Mouse (Mus musculus) cortical plate, adult 2 months (tissue): ENCODE data around the gene Sytl3.
"Not testable (repeated sequence)": the region's sequence is repeated elsewhere in the genome, so short reads cannot be mapped to it uniquely, and the experiment has no call there.

Experiments used
- CTCF ChIP-seq: fragments of 200-500 bp; IDR thresholded peaks from 2 replicates; pipeline ENCODE4 v1.5.1; 2011; ENCODE audit warnings: mild to moderate bottlenecking, control low read depth, low read length; ENCODE audit not compliant: insufficient read depth; ENCODE audit errors: extremely low read depth
- POLR2A ChIP-seq: fragments of 200-500 bp; IDR thresholded peaks from 2 replicates; pipeline ENCODE4 v1.6.1; 2011; ENCODE audit warnings: mild to moderate bottlenecking, low read length, control low read depth; ENCODE audit not compliant: insufficient read depth; ENCODE audit errors: extremely low read depth

- not testable (repeated sequence) for TF ChIP-seq POLR2A, CTCF
These were observed 38.9 kb upstream of the Sytl3 start for GRCm38 (mm10) chr17:6620035-6620434.
